Mouse (Mus musculus): Measurements from ENCODE around the gene Txn1. TPM values are rescaled to one million over a fixed set of nuclear protein-coding genes. Genes with fewer than 3 reads are reported as not detected.

Gene Txn1
- polyA plus RNA-seq, 1 experiment from 2014 or later: 393 TPM

GRCm38 (mm10) chr4:57964143-57964542 is 7.9 kb upstream of the Txn1 start:
- Histone ChIP-seq H3K4me2 (replicated peaks; ENCODE audit: low read depth, low read length) (no peak overlapping the region), H3K9me3 (ENCODE audit: control insufficient read depth, low read length) (no peaks in the 10 kb centered on the region), H3K4me3 (ENCODE audit: low read depth, low read length) (no peak overlapping the region), H3K9ac (ENCODE audit: low read depth, low read length) (no peak overlapping the region), H3K36me3 (ENCODE audit: control insufficient read depth, insufficient read depth, low read length) (no peaks in the 10 kb centered on the region), H3K4me1 (replicated peaks; ENCODE audit: control insufficient read depth, insufficient read depth, low read length) (no peaks in the 10 kb centered on the region), H3K27ac (ENCODE audit: low read depth, low read length) (no peak overlapping the region), H3K27me3 (ENCODE audit: control insufficient read depth, insufficient read depth, low read length) (no peaks in the 10 kb centered on the region)
- ATAC-seq (ENCODE audit: low FRiP score): no peak
- no peak for DNase-seq (ENCODE audit: low spot score)
- WGBS: 47% methylated on average over 1 of the region's 1 CpGs

DNA sequence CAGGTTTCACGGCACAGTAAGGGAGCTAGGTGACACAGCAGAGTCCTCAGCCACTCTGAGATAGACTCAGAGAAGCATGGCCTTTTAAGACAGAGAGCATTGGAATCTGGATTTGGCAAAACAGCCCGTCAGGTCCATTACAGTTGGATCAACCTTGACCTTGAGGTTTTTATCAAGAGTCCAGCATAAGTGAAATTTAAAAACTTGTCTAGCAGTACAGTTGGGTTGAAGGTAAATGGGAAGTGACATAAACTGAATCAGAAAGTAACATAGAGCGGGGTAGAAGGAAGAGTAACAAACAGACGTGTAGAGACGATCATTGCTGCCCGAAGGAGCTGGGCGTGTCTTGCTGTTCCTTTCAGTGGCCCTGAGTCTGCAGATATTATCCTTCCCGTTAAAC is 2.8 kb upstream of the Txn1 start:
- ATAC-seq (ENCODE audit: low FRiP score) (no peak), DNase-seq (ENCODE audit: low spot score) (no peak)
- WGBS: 92% methylated on average over 8 of the region's 8 CpGs
- Histone ChIP-seq H3K4me2 (replicated peaks; ENCODE audit: low read depth, low read length) (no peak overlapping the region), H3K27ac (ENCODE audit: low read depth, low read length) (no peak overlapping the region), H3K36me3 (ENCODE audit: control insufficient read depth, insufficient read depth, low read length) (no peaks in the 10 kb centered on the region), H3K9ac (ENCODE audit: low read depth, low read length) (no peak overlapping the region), H3K27me3 (ENCODE audit: control insufficient read depth, insufficient read depth, low read length) (no peaks in the 10 kb centered on the region), H3K4me3 (ENCODE audit: low read depth, low read length) (no peak overlapping the region), H3K9me3 (ENCODE audit: control insufficient read depth, low read length) (no peaks in the 10 kb centered on the region), H3K4me1 (replicated peaks; ENCODE audit: control insufficient read depth, insufficient read depth, low read length) (0 out of 2 replicates have a peak, but pooled peaks cover 3% of the 10 kb centered on the region)

- no peak for DNase-seq (ENCODE audit: low spot score)
These were observed 1.9 kb upstream of the Txn1 start for GRCm38 (mm10) chr4:57958098-57958497.

DNA sequence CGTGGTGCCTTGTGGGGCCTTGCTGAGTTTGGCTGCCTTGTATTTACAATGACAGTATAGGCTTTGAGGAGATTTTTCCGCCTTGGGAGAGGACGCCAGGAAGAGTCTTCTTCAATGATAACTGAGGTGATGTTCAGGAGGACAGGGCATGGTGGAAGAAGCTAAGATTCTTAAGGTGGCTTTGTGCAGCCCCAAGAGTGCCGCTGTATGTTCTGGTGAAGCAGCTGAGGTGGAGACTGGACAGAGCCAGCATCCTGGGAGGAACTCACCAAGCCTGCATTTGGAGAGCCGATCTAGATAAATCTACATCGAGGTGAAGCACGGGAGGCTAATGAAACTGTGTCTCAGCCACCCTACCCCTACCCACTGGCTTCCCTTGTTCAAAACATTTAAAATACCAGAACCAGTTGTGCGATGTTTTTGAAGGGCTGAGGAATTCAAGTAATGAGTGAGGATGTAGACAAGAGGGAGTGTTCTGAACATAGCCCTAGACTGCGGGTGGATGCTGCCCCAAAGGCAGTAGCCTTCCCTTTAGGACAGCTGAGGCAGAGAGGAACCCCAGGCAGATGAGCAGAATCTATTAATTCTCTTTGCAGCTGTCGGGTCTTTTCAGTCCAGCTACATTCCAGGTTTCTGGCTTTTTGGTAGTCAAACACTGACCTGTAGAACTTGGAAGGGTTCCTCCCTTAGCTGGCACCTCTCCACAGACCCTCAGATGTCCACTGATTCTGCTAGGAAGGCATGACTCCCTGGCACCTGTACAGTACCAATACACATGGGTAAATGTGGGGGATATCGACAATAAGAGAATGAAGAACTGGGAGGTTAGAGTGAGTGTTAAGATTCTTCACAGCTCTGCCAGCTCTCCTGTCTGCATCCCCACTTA is 1.2 kb upstream of the Txn1 start:
- ATAC-seq (ENCODE audit: low FRiP score) (no peak), DNase-seq (ENCODE audit: low spot score) (no peak)
- WGBS: 52% methylated on average over 11 of the region's 11 CpGs
- Histone ChIP-seq H3K4me2 (replicated peaks; ENCODE audit: low read depth, low read length) (peak overlapping the region; percentile 64), H3K27ac (ENCODE audit: low read depth, low read length) (peak overlapping the region; percentile 82; the same call in 1 of the 2 replicates), H3K4me1 (replicated peaks; ENCODE audit: control insufficient read depth, insufficient read depth, low read length) (0 out of 2 replicates have a peak, but pooled peaks cover 3% of the 10 kb centered on the region), H3K4me3 (ENCODE audit: low read depth, low read length) (peak overlapping the region; percentile 62), H3K27me3 (ENCODE audit: control insufficient read depth, insufficient read depth, low read length) (no peaks in the 10 kb centered on the region), H3K9ac (ENCODE audit: low read depth, low read length) (peak overlapping the region; percentile 59), H3K36me3 (ENCODE audit: control insufficient read depth, insufficient read depth, low read length) (no peaks in the 10 kb centered on the region), H3K9me3 (ENCODE audit: control insufficient read depth, low read length) (no peaks in the 10 kb centered on the region)

More at GRCm38 (mm10) chr4:57958098-57958497, 1.9 kb upstream of the Txn1 start:
- Histone ChIP-seq H3K36me3 (ENCODE audit: control insufficient read depth, insufficient read depth, low read length) (no peaks in the 10 kb centered on the region), H3K9ac (ENCODE audit: low read depth, low read length) (no peak overlapping the region), H3K27ac (ENCODE audit: low read depth, low read length) (no peak overlapping the region), H3K27me3 (ENCODE audit: control insufficient read depth, insufficient read depth, low read length) (no peaks in the 10 kb centered on the region), H3K4me3 (ENCODE audit: low read depth, low read length) (no peak overlapping the region), H3K4me2 (replicated peaks; ENCODE audit: low read depth, low read length) (no peak overlapping the region), H3K4me1 (replicated peaks; ENCODE audit: control insufficient read depth, insufficient read depth, low read length) (0 out of 2 replicates have a peak, but pooled peaks cover 3% of the 10 kb centered on the region), H3K9me3 (ENCODE audit: control insufficient read depth, low read length) (no peaks in the 10 kb centered on the region)
- WGBS: 73% methylated on average over 9 of the region's 9 CpGs
- ATAC-seq (ENCODE audit: low FRiP score): no peak

GRCm38 (mm10) chr4:57955544-57955958 is 660 bp downstream of the Txn1 start:
- Histone ChIP-seq H3K27ac (ENCODE audit: low read depth, low read length) (peak overlapping the region; percentile 82; the same call in 1 of the 2 replicates), H3K4me1 (replicated peaks; ENCODE audit: control insufficient read depth, insufficient read depth, low read length) (0 out of 2 replicates have a peak, but pooled peaks cover 3% of the 10 kb centered on the region), H3K9me3 (ENCODE audit: control insufficient read depth, low read length) (no peaks in the 10 kb centered on the region), H3K4me3 (ENCODE audit: low read depth, low read length) (peak overlapping the region; percentile 62), H3K9ac (ENCODE audit: low read depth, low read length) (peak overlapping the region; percentile 76), H3K36me3 (ENCODE audit: control insufficient read depth, insufficient read depth, low read length) (peaks cover 6% of the 10 kb centered on the region; the same call in 1 of the 2 replicates), H3K27me3 (ENCODE audit: control insufficient read depth, insufficient read depth, low read length) (no peaks in the 10 kb centered on the region), H3K4me2 (replicated peaks; ENCODE audit: low read depth, low read length) (peak overlapping the region; percentile 64)
- WGBS: 0% methylated on average over 25 of the region's 25 CpGs
- ATAC-seq (ENCODE audit: low FRiP score) (peak; percentile 39), DNase-seq (ENCODE audit: low spot score) (peak; percentile 70)

GRCm38 (mm10) chr4:57954991-57955390 is 1.2 kb downstream of the Txn1 start:
- H3K4me3 ChIP-seq (ENCODE audit: low read depth, low read length): peak overlapping the region; percentile 62
- H3K27ac ChIP-seq (ENCODE audit: low read depth, low read length): no peak overlapping the region
- 74% methylated on average over 8 of the region's 8 CpGs for WGBS
- H3K36me3 ChIP-seq (ENCODE audit: control insufficient read depth, insufficient read depth, low read length): peaks cover 6% of the 10 kb centered on the region; the same call in 1 of the 2 replicates
- H3K27me3 ChIP-seq (ENCODE audit: control insufficient read depth, insufficient read depth, low read length): no peaks in the 10 kb centered on the region
- no peaks in the 10 kb centered on the region for H3K9me3 ChIP-seq (ENCODE audit: control insufficient read depth, low read length)
- ATAC-seq (ENCODE audit: low FRiP score) (no peak), DNase-seq (ENCODE audit: low spot score) (peak; percentile 8)
- peak overlapping the region; percentile 64 for H3K4me2 ChIP-seq (replicated peaks; ENCODE audit: low read depth, low read length)
- 0 out of 2 replicates have a peak, but pooled peaks cover 3% of the 10 kb centered on the region for H3K4me1 ChIP-seq (replicated peaks; ENCODE audit: control insufficient read depth, insufficient read depth, low read length)
- no peak overlapping the region; the same call in 1 of the 2 replicates for H3K9ac ChIP-seq (ENCODE audit: low read depth, low read length)

- Histone ChIP-seq H3K4me3 (ENCODE audit: low read depth, low read length) (no peak overlapping the region), H3K36me3 (ENCODE audit: control insufficient read depth, insufficient read depth, low read length) (peaks cover 6% of the 10 kb centered on the region; the same call in 1 of the 2 replicates), H3K9ac (ENCODE audit: low read depth, low read length) (no peak overlapping the region), H3K27me3 (ENCODE audit: control insufficient read depth, insufficient read depth, low read length) (no peaks in the 10 kb centered on the region), H3K27ac (ENCODE audit: low read depth, low read length) (no peak overlapping the region), H3K9me3 (ENCODE audit: control insufficient read depth, low read length) (no peaks in the 10 kb centered on the region), H3K4me1 (replicated peaks; ENCODE audit: control insufficient read depth, insufficient read depth, low read length) (0 out of 2 replicates have a peak, but pooled peaks cover 3% of the 10 kb centered on the region), H3K4me2 (replicated peaks; ENCODE audit: low read depth, low read length) (no peak overlapping the region)
- ATAC-seq (ENCODE audit: low FRiP score) (no peak), DNase-seq (ENCODE audit: low spot score) (no peak)
- 82% methylated on average over 6 of the region's 6 CpGs for WGBS
These were observed 1.6 kb downstream of the Txn1 start for GRCm38 (mm10) chr4:57954580-57954979.

DNA sequence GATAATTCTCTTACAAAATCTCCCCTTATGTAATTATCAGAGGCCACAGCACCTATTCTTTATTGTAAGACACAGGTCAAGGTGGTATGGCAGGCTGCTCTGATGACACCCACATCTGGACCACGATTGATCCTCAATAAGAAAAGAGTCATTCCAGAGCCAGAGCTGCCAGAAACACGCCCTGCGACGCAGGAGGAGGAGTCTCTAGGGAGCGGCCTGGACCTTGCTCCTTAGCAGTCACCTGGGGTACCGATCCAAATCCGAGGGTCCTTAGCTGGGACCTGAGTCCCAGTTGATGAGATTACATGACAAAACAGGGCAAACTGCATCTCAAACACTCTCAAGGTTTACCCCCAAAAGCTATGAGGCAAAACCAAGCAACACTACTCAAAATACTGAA is 2.4 kb downstream of the Txn1 start:
- Histone ChIP-seq H3K9ac (ENCODE audit: low read depth, low read length) (no peak overlapping the region), H3K9me3 (ENCODE audit: control insufficient read depth, low read length) (no peaks in the 10 kb centered on the region), H3K27ac (ENCODE audit: low read depth, low read length) (no peak overlapping the region), H3K27me3 (ENCODE audit: control insufficient read depth, insufficient read depth, low read length) (no peaks in the 10 kb centered on the region), H3K4me3 (ENCODE audit: low read depth, low read length) (no peak overlapping the region), H3K36me3 (ENCODE audit: control insufficient read depth, insufficient read depth, low read length) (peaks cover 6% of the 10 kb centered on the region; the same call in 1 of the 2 replicates), H3K4me1 (replicated peaks; ENCODE audit: control insufficient read depth, insufficient read depth, low read length) (0 out of 2 replicates have a peak, but pooled peaks cover 3% of the 10 kb centered on the region), H3K4me2 (replicated peaks; ENCODE audit: low read depth, low read length) (no peak overlapping the region)
- ATAC-seq (ENCODE audit: low FRiP score) (no peak), DNase-seq (ENCODE audit: low spot score) (no peak)
- WGBS: 89% methylated on average over 7 of the region's 7 CpGs
